Mouse (Mus musculus) G1E (cell line): ENCODE measurements at regions not wholly inside any gene's neighbourhood (a gene's known extent, or its start where the extent isn't known, plus 50 kb on each side); places are given as distances from the start of the nearest gene placed in this dataset.

Source experiments
- ATAC-seq: 2 replicates; pipeline ENCODE4 v1.8.0; 2016; ENCODE audit warnings: mild to moderate bottlenecking; ENCODE audit not compliant: insufficient number of reproducible peaks, poor library complexity, low FRiP score, severe bottlenecking; ENCODE audit errors: extremely low read depth
- DNase-seq: peaks from one replicate; pipeline ENCODE4 v3.0.0; 2012; ENCODE audit warnings: low spot score
- H3K27me3 ChIP-seq: 2 replicates; pipeline ENCODE4 v1.6.1; 2012; ENCODE audit warnings: mild to moderate bottlenecking, low read length, inconsistent platforms; ENCODE audit not compliant: insufficient read depth
- H3K36me3 ChIP-seq: replicated peaks from 2 replicates; pipeline ENCODE3; 2012; ENCODE audit warnings: mild to moderate bottlenecking, inconsistent platforms
- H3K4me1 ChIP-seq: 2 replicates; pipeline ENCODE4 v1.6.1; 2012; ENCODE audit warnings: low read depth, low read length, inconsistent platforms, mixed read lengths; ENCODE audit not compliant: insufficient read depth
- H3K4me3 ChIP-seq: 2 replicates; pipeline ENCODE4 v1.5.1; 2012; ENCODE audit warnings: low read depth, mild to moderate bottlenecking, inconsistent platforms, low read length, moderate library complexity, mixed read lengths
- H3K9me3 ChIP-seq: replicated peaks from 2 replicates; pipeline ENCODE4 v1.6.1; 2012; ENCODE audit warnings: inconsistent platforms
- CTCF ChIP-seq: IDR thresholded peaks from 2 replicates; pipeline ENCODE4 v1.5.1; 2012; ENCODE audit warnings: low read depth, low read length, inconsistent platforms, mixed read lengths
- GATA1 ChIP-seq: IDR thresholded peaks from 2 replicates; pipeline ENCODE4 v1.6.1; 2012; ENCODE audit warnings: borderline replicate concordance, low read length, inconsistent platforms, mixed read lengths
- GATA2 ChIP-seq: IDR thresholded peaks from 2 replicates; pipeline ENCODE4 v1.6.1; 2012; ENCODE audit warnings: low read depth, low read length, inconsistent platforms, borderline replicate concordance
- POLR2AphosphoS5 ChIP-seq: IDR thresholded peaks from 2 replicates; pipeline ENCODE4 v1.6.1; 2012; ENCODE audit warnings: low read depth, low read length, inconsistent platforms; ENCODE audit not compliant: insufficient replicate concordance
- TAL1 ChIP-seq: conservative IDR thresholded peaks from 2 replicates; pipeline ENCODE4 v1.6.1; 2012; ENCODE audit warnings: low read depth, low read length, inconsistent platforms, mixed read lengths

DNA sequence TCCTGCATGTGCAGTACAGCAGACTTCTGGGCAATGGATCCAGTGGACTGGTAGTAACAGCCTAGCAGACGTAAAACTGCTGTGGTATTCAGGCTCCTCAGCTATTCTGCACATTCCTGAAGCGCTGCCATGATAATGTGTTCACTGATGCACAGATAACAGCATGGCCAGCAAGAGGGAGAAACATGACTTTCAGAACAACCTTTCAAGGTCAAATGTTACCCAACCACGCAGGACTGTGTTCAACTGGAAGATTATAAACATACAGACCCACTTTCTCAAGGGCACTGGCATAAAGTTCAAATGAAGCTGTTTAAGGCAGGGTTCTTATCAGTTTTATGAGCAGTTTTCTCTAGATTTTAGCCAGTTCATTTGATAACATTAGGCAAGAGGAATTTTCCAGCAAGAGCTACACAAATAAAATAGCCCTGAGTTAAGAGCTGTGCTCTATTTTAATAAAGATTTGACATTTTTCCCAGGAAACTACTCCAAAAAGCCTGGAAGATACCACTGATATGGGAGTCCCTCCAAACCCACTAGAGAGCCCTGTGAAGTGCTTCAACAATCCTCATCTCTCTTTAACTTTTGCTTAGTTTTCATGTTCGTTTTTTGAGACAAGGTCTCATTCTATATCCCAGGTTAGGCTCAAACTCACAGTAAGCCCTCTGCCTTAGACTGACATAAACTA lies 311.6 kb upstream of the Cited2 start:
- no peaks in the 10 kb centered on the region for H3K36me3 ChIP-seq
- no peak for DNase-seq
- H3K4me3 ChIP-seq = no peak overlapping the region
- no peaks in the 10 kb centered on the region for H3K9me3 ChIP-seq
- H3K4me1 ChIP-seq = peaks cover 3% of the 10 kb centered on the region; the same call in 1 of the 2 replicates
- no peak for TF ChIP-seq GATA1
- TF ChIP-seq GATA2 = no peak
- no peak for TF ChIP-seq CTCF
- no peak for TF ChIP-seq TAL1
- TF ChIP-seq POLR2AphosphoS5 = no peak
- no peak for ATAC-seq
- no peaks in the 10 kb centered on the region for H3K27me3 ChIP-seq

DNA sequence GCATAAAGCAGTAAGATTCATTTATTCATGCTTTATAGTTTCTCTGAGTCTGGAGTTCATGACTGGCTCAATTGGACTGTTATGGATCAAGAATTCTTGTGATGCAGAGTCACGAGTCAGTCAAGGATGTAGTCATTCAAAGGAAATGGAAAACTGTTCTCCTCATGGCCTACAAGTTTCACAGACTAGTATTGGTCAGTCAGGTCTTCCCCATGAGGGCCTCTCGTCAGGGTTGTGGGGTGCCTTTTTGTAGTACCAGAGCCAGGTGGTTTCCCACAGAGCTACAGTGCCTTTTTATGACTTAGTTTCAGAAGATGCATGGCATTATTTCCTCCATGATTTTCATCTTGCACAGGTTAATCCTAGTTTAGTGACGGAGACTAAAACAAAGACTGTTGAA lies 307.9 kb upstream of the Cited2 start:
- TF ChIP-seq TAL1 = no peak
- TF ChIP-seq GATA1 = no peak
- TF ChIP-seq CTCF = no peak
- no peak for TF ChIP-seq GATA2
- TF ChIP-seq POLR2AphosphoS5 = no peak
- ATAC-seq (no peak), DNase-seq (no peak)
- Histone ChIP-seq H3K9me3 (no peaks in the 10 kb centered on the region), H3K27me3 (no peaks in the 10 kb centered on the region), H3K4me3 (no peak overlapping the region), H3K4me1 (peaks cover 3% of the 10 kb centered on the region; the same call in 1 of the 2 replicates), H3K36me3 (no peaks in the 10 kb centered on the region)

DNA sequence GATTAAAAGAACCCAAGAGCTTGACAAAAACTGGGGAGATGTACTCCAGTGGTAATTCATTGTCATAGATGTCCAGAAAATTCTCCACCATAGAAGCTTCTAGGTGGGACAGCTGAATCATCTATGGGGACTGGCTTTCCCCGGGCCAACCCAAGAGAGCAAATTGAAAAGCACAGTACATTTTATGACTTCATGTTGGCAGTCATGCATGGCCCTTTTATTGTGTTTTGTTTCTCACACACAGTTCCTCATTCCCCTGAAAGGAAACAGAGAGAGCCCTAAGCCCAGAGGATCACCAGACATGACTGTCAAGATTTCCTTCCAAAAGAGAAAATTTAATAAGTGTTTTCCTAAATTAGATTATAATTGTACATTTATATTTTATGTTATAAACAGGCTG lies 306.9 kb upstream of the Cited2 start:
- ATAC-seq = no peak
- DNase-seq = no peak
- peaks cover 3% of the 10 kb centered on the region; the same call in 1 of the 2 replicates for H3K4me1 ChIP-seq
- TF ChIP-seq GATA2 (no peak), TAL1 (no peak), CTCF (no peak)
- H3K27me3 ChIP-seq = 0 out of 2 replicates have a peak, but pooled peaks cover 2% of the 10 kb centered on the region
- no peaks in the 10 kb centered on the region for H3K36me3 ChIP-seq
- H3K4me3 ChIP-seq = no peak overlapping the region
- H3K9me3 ChIP-seq = no peaks in the 10 kb centered on the region

DNA sequence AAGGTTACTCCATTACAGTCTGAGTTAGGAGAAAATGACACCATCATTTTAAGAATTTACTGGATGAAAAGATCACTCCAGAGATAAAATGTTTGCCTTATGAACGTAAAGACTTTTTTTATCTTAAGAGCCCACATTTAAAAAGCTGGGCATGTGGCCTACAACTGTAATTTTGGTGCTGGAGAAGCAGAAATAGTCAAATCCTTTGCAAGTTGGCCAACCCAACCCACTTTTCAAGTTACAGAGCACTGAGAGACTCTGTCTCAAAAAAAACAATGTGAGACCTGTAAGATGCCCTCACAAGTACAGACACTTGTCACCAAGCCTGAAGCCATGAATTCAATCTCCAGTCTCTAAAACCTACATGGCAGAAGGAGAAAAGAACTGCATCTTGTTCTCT lies 305.6 kb upstream of the Cited2 start:
- TF ChIP-seq GATA2 (no peak), TAL1 (no peak), POLR2AphosphoS5 (no peak), GATA1 (no peak), CTCF (no peak)
- ATAC-seq (no peak), DNase-seq (no peak)
- no peaks in the 10 kb centered on the region for H3K36me3 ChIP-seq
- H3K27me3 ChIP-seq = peaks cover 4% of the 10 kb centered on the region; the same call in 1 of the 2 replicates
- no peaks in the 10 kb centered on the region for H3K4me1 ChIP-seq
- no peaks in the 10 kb centered on the region for H3K9me3 ChIP-seq
- no peak overlapping the region for H3K4me3 ChIP-seq

DNA sequence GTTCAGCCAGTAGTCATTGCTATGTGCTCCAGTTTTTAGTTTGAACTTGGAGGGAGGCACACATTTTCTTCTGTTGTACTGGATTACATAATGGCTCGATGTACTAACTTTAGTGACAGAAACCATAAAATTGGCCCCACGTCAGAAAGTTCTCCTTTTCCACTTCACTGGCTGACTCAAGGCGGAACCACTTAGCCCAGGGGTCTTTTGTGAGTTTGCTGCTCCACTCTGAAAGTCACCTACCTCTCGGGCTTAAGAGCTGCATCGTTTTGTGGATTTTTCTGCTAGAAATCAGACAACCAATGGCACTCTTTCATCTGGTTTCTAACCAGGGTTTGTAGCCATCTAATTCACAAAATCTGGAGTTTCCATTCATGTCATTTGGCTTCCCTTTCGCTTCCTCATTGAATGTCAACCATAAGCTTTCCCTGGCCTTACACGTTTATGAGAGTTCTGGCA lies 304.8 kb upstream of the Cited2 start:
- DNase-seq (no peak), ATAC-seq (no peak)
- Histone ChIP-seq H3K36me3 (no peaks in the 10 kb centered on the region), H3K4me3 (no peak overlapping the region), H3K27me3 (peaks cover 4% of the 10 kb centered on the region; the same call in 1 of the 2 replicates), H3K9me3 (no peaks in the 10 kb centered on the region), H3K4me1 (no peaks in the 10 kb centered on the region)
- no peak for TF ChIP-seq GATA1
- no peak for TF ChIP-seq TAL1

DNA sequence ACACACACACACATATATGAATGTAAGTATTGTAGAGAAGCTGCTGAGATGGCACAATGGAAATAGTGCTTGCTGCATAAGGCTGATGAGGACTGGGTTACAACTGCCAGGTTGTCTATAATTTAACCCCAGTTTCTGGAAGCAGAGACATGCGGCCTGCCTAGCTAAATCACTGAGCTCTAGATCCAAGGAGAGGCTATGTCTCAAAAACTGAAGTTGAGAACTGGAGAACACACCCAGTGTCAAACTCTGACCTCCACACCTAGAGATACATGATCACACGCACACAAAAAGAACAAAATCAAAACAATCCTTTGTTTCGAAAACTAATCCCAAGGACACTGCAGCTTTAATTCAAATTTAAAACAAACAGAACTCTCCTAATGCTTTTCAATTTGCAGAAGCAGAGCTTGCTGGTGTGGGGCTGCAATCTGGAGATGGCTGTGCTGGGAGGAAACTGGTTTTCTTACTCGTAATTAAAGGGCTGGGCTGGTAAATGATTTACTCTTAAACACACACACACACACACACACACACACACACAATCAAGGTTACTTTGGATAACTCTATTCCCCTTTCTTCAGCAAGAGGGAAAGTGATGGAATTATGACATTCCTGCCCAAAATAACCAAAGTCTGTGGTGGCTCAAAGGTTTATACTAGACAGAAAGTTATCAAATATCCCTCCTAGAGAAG lies 299.3 kb upstream of the Cited2 start:
- Histone ChIP-seq H3K27me3 (peaks cover 4% of the 10 kb centered on the region; the same call in 1 of the 2 replicates), H3K4me1 (peaks cover 6% of the 10 kb centered on the region), H3K9me3 (no peaks in the 10 kb centered on the region), H3K4me3 (no peak overlapping the region), H3K36me3 (no peaks in the 10 kb centered on the region)
- ATAC-seq = no peak
- DNase-seq = no peak
- TF ChIP-seq CTCF (no peak), GATA2 (no peak), TAL1 (no peak), POLR2AphosphoS5 (no peak), GATA1 (no peak)
